Mouse (Mus musculus) embryonic facial prominence, embryonic 11.5 days (tissue): Measurements from ENCODE around the gene Ucp3. TPM values are rescaled to one million over a fixed set of nuclear protein-coding genes. Genes with fewer than 3 reads are reported as not detected.

ENCODE experiments used
- ATAC-seq: fragments of 200-750 bp; cut with Nextera tagmentation; replicated peaks from 2 replicates; pipeline ENCODE4 v1.8.0; 2017; ENCODE audit warnings: low read depth; ENCODE audit not compliant: insufficient number of reproducible peaks, low FRiP score, low TSS enrichment
- DNase-seq: peaks from one replicate; pipeline ENCODE4 v3.0.0-alpha.2; 2015; ENCODE audit warnings: low spot score
- H3K27ac ChIP-seq: fragments of 300-500 bp; sonication (generic); replicated peaks from 2 replicates; pipeline ENCODE4 v1.5.1; 2014; ENCODE audit warnings: mild to moderate bottlenecking, low read depth, low read length, control low read depth
- H3K27me3 ChIP-seq: fragments of 300-500 bp; sonication (generic); 2 replicates; pipeline ENCODE4 v1.6.1; 2014; ENCODE audit warnings: mild to moderate bottlenecking, low read length, moderate library complexity, mixed read lengths; ENCODE audit not compliant: control insufficient read depth, insufficient read depth
- H3K36me3 ChIP-seq: fragments of 300-500 bp; sonication (generic); replicated peaks from 2 replicates; pipeline ENCODE4 v1.6.1; 2014; ENCODE audit warnings: low read depth, mild to moderate bottlenecking, low read length, moderate library complexity, mixed read lengths; ENCODE audit not compliant: control insufficient read depth, insufficient read depth
- H3K4me1 ChIP-seq: fragments of 300-500 bp; sonication (generic); 2 replicates; pipeline ENCODE4 v1.6.1; 2014; ENCODE audit warnings: low read length, mixed read lengths; ENCODE audit not compliant: control insufficient read depth, insufficient read depth
- H3K4me2 ChIP-seq: fragments of 300-500 bp; sonication (generic); 2 replicates; pipeline ENCODE4 v1.6.1; 2014; ENCODE audit warnings: low read depth, mild to moderate bottlenecking, control low read depth, low read length, moderate library complexity
- H3K4me3 ChIP-seq: fragments of 300-500 bp; sonication (generic); 2 replicates; pipeline ENCODE4 v1.5.1; 2014; ENCODE audit warnings: low read depth, low read length, control low read depth
- H3K9ac ChIP-seq: fragments of 300-500 bp; sonication (generic); replicated peaks from 2 replicates; pipeline ENCODE4 v1.6.1; 2014; ENCODE audit warnings: mild to moderate bottlenecking, control low read depth, low read length
- H3K9me3 ChIP-seq: fragments of 300-500 bp; sonication (generic); replicated peaks from 2 replicates; pipeline ENCODE4 v1.6.1; 2016; ENCODE audit warnings: mild to moderate bottlenecking, low read length, inconsistent platforms, mixed read lengths; ENCODE audit not compliant: control insufficient read depth
- whole genome bisulfite sequencing: fragments of 180-500 bp; shearing (Covaris S2); extraction: QIAGEN DNeasy Blood & Tissue Kit; methylation state at CpG from one replicate; pipeline ENCODE4 v1.1.7; 2014; 5-methylcytosine and 5-hydroxymethylcytosine counted together
- polyA plus RNA-seq: library from polyadenylated mRNA; unstranded; fragments of >200 nt; fragmentation: Nextera tagmentation; extraction: Ambion mirVana; gene quantifications from 2 replicates; pipeline ENCODE4 v1.2.1, GENCODE M21; 2014

Ucp3 gene
- polyA plus RNA-seq, 1 experiment from 2014 or later = not detected

GRCm38 (mm10) chr7:100502374-100502922 is 29.7 kb downstream of the Ucp3 start:
- H3K4me2 ChIP-seq = no peak overlapping the region
- DNase-seq (no peak), ATAC-seq (no peak)
- no peaks in the 10 kb centered on the region for H3K9me3 ChIP-seq
- no peaks in the 10 kb centered on the region for H3K4me1 ChIP-seq
- H3K4me3 ChIP-seq = no peak overlapping the region
- WGBS = 81% methylated on average over 7 of the region's 7 CpGs
- no peaks in the 10 kb centered on the region for H3K27me3 ChIP-seq
- H3K9ac ChIP-seq = no peak overlapping the region
- no peak overlapping the region for H3K27ac ChIP-seq
- H3K36me3 ChIP-seq = peaks cover 3% of the 10 kb centered on the region; the same call in 1 of the 2 replicates

- Histone ChIP-seq H3K27me3 (no peaks in the 10 kb centered on the region), H3K27ac (no peak overlapping the region), H3K36me3 (peaks cover 2% of the 10 kb centered on the region; the same call in 1 of the 2 replicates), H3K9me3 (no peaks in the 10 kb centered on the region), H3K4me3 (no peak overlapping the region), H3K4me1 (no peaks in the 10 kb centered on the region), H3K9ac (no peak overlapping the region), H3K4me2 (no peak overlapping the region)
- ATAC-seq (no peak), DNase-seq (no peak)
- WGBS = 91% methylated on average over 5 of the region's 5 CpGs
Measured at GRCm38 (mm10) chr7:100503076-100503475, 30.3 kb downstream of the Ucp3 start.

GRCm38 (mm10) chr7:100504740-100505487 is 32.1 kb downstream of the Ucp3 start:
- Histone ChIP-seq H3K9ac (no peak overlapping the region), H3K9me3 (no peaks in the 10 kb centered on the region), H3K27ac (no peak overlapping the region), H3K4me1 (no peaks in the 10 kb centered on the region), H3K4me2 (no peak overlapping the region), H3K36me3 (no peaks in the 10 kb centered on the region), H3K4me3 (no peak overlapping the region), H3K27me3 (no peaks in the 10 kb centered on the region)
- DNase-seq (no peak), ATAC-seq (no peak)
- WGBS = 86% methylated on average over 13 of the region's 13 CpGs

GRCm38 (mm10) chr7:100506494-100506893 is 33.7 kb downstream of the Ucp3 start:
- WGBS = 69% methylated on average over 4 of the region's 4 CpGs

GRCm38 (mm10) chr7:100508670-100509069 is 35.9 kb downstream of the Ucp3 start:
- H3K9me3 ChIP-seq = no peaks in the 10 kb centered on the region
- no peak overlapping the region for H3K27ac ChIP-seq
- H3K9ac ChIP-seq = no peak overlapping the region
- ATAC-seq (no peak), DNase-seq (no peak)
- H3K4me2 ChIP-seq = no peak overlapping the region
- no peaks in the 10 kb centered on the region for H3K4me1 ChIP-seq
- 76% methylated on average over 3 of the region's 3 CpGs for WGBS
- H3K36me3 ChIP-seq = no peaks in the 10 kb centered on the region
- no peak overlapping the region for H3K4me3 ChIP-seq
- H3K27me3 ChIP-seq = no peaks in the 10 kb centered on the region

More at GRCm38 (mm10) chr7:100506494-100506893, 33.7 kb downstream of the Ucp3 start:
- Histone ChIP-seq H3K27ac (no peak overlapping the region), H3K4me3 (no peak overlapping the region), H3K36me3 (no peaks in the 10 kb centered on the region), H3K9ac (no peak overlapping the region), H3K9me3 (no peaks in the 10 kb centered on the region), H3K4me2 (no peak overlapping the region), H3K27me3 (no peaks in the 10 kb centered on the region), H3K4me1 (no peaks in the 10 kb centered on the region)
- ATAC-seq = no peak
- no peak for DNase-seq

- no peak for DNase-seq
Measured at GRCm38 (mm10) chr7:100511602-100512001, 38.8 kb downstream of the Ucp3 start.

GRCm38 (mm10) chr7:100514573-100514972 is 41.8 kb downstream of the Ucp3 start, which contains the start of gene Dnajb13:
Gene Dnajb13, minus strand, starts transcription at chr7:100514960.
- H3K4me3 ChIP-seq = no peak within 1 kb of the TSS
- no peak for ATAC-seq

More at GRCm38 (mm10) chr7:100511602-100512001, 38.8 kb downstream of the Ucp3 start:
- no peaks in the 10 kb centered on the region for H3K27me3 ChIP-seq
- WGBS = 78% methylated on average over 8 of the region's 8 CpGs
- no peak overlapping the region for H3K4me2 ChIP-seq
- H3K36me3 ChIP-seq = no peaks in the 10 kb centered on the region
- no peak overlapping the region for H3K27ac ChIP-seq
- H3K4me1 ChIP-seq = no peaks in the 10 kb centered on the region
- H3K9me3 ChIP-seq = no peaks in the 10 kb centered on the region
- no peak overlapping the region for H3K9ac ChIP-seq
- H3K4me3 ChIP-seq = no peak overlapping the region
- no peak for ATAC-seq

GRCm38 (mm10) chr7:100520204-100520603 is 47.4 kb downstream of the Ucp3 start:
- Histone ChIP-seq H3K4me1 (no peaks in the 10 kb centered on the region), H3K36me3 (no peaks in the 10 kb centered on the region), H3K9me3 (no peaks in the 10 kb centered on the region), H3K27ac (no peak overlapping the region), H3K4me3 (no peak overlapping the region), H3K27me3 (no peaks in the 10 kb centered on the region), H3K9ac (no peak overlapping the region), H3K4me2 (no peak overlapping the region)
- ATAC-seq (no peak), DNase-seq (no peak)
- WGBS = 67% methylated on average over 7 of the region's 7 CpGs

More at GRCm38 (mm10) chr7:100514573-100514972, 41.8 kb downstream of the Ucp3 start, which contains the start of gene Dnajb13:
- Histone ChIP-seq H3K4me1 (no peaks in the 10 kb centered on the region), H3K9me3 (no peaks in the 10 kb centered on the region), H3K27ac (no peak within 1 kb of the TSS), H3K36me3 (no peaks in the 10 kb centered on the region), H3K4me2 (no peak within 1 kb of the TSS), H3K27me3 (no peaks in the 10 kb centered on the region), H3K9ac (no peak within 1 kb of the TSS)
- WGBS = 55% methylated on average over 11 of the region's 11 CpGs
- DNase-seq = peak; percentile 38
